Mouse (Mus musculus) layer of hippocampus, postnatal 25 days (tissue): Measurements from ENCODE around the gene Zfp180. TPM values are rescaled to one million over a fixed set of nuclear protein-coding genes. Genes with fewer than 3 reads are reported as not detected.
A peak's percentile ranks its signal among the peaks of the same experiment; 100 is the strongest.
"Not testable (repeated sequence)": the region's sequence is repeated elsewhere in the genome, so short reads cannot be mapped to it uniquely, and the experiment has no call there.

Experiments used
- DNase-seq, 2 experiments: peaks; one replicate each; pipeline ENCODE4 v3.0.0; 2022; ENCODE audit warnings: mixed read lengths in 2 of 2, low spot score in 1 of 2; ENCODE audit errors: extremely low spot score in 1 of 2
- total RNA-seq, 2 experiments: library from RNA; stranded (reverse); gene quantifications; 2 replicates each; pipeline ENCODE4 v1.2.3; 2021

The Zfp180 gene
- total RNA-seq, result 10 to 100 TPM; 37.5 to 37.8 TPM

- peak; percentile 79 to 81 for DNase-seq
Observed at GRCm38 (mm10) chr7:24081634-24082431, at the start of gene Zfp180. TSS of gene Zfp180 (plus strand) at chr7:24081924.

- DNase-seq, result no peak
Observed at GRCm38 (mm10) chr7:24052660-24053304, 28.9 kb upstream of the Zfp180 start, which contains the start of gene Vmn1r183. TSS of gene Vmn1r183 (plus strand) at chr7:24053254.

- DNase-seq, result not testable (repeated sequence)
Observed at GRCm38 (mm10) chr7:24074424-24074823, 7.3 kb upstream of the Zfp180 start.

GRCm38 (mm10) chr7:24082457-24083235 is 922 bp downstream of the Zfp180 start:
- no peak for DNase-seq

GRCm38 (mm10) chr7:24086871-24087270 is 5.1 kb downstream of the Zfp180 start:
- no peak for DNase-seq

GRCm38 (mm10) chr7:24087485-24088125 is 5.9 kb downstream of the Zfp180 start:
- no peak for DNase-seq

GRCm38 (mm10) chr7:24104403-24104802 is 22.7 kb downstream of the Zfp180 start:
- no peak for DNase-seq

GRCm38 (mm10) chr7:24105144-24105703 is 23.5 kb downstream of the Zfp180 start:
- no peak for DNase-seq

- DNase-seq, result no peak
Observed at GRCm38 (mm10) chr7:24110839-24111238, 29.1 kb downstream of the Zfp180 start.

GRCm38 (mm10) chr7:24111772-24112155 is 30.0 kb downstream of the Zfp180 start:
- no peak for DNase-seq

GRCm38 (mm10) chr7:24112156-24112856 is 30.6 kb downstream of the Zfp180 start, which contains the start of gene Zfp112:
TSS of gene Zfp112 (plus strand) at chr7:24112314.
- DNase-seq, result peak; percentile 60 to 61

- DNase-seq, result peak in 1 of 2 experiments; percentile 22
Observed at GRCm38 (mm10) chr7:24113001-24113400, 31.3 kb downstream of the Zfp180 start.

GRCm38 (mm10) chr7:24116655-24117054 is 34.9 kb downstream of the Zfp180 start:
- DNase-seq, result no peak

GRCm38 (mm10) chr7:24133425-24133995 is 51.8 kb downstream of the Zfp180 start:
- DNase-seq, result no peak

GRCm38 (mm10) chr7:24133996-24134828 is 52.5 kb downstream of the Zfp180 start, which contains the start of gene Zfp235:
TSS of gene Zfp235 (plus strand) at chr7:24134169.
- peak; percentile 72 to 79 for DNase-seq

GRCm38 (mm10) chr7:24142566-24142965 is 60.8 kb downstream of the Zfp180 start:
- no peak for DNase-seq

GRCm38 (mm10) chr7:24153272-24153671 is 71.5 kb downstream of the Zfp180 start:
- no peak for DNase-seq
